Mouse (Mus musculus) kidney, embryonic 16.5 days (tissue): ENCODE results near the gene Gpr162. TPM values are rescaled to one million over a fixed set of nuclear protein-coding genes. Genes with fewer than 3 reads are reported as not detected.
A peak's percentile ranks its signal among the peaks of the same experiment; 100 is the strongest.

Source experiments
- ATAC-seq: fragments of 200-750 bp; cut with Nextera tagmentation; 2 replicates; pipeline ENCODE4 v1.8.0; 2017; ENCODE audit warnings: moderate TSS enrichment; ENCODE audit not compliant: low FRiP score, low TSS enrichment
- H3K27ac ChIP-seq: fragments of 300-500 bp; sonication (generic); 2 replicates; pipeline ENCODE4 v1.5.1; 2014; ENCODE audit warnings: low read length
- H3K27me3 ChIP-seq: fragments of 300-500 bp; sonication (generic); 2 replicates; pipeline ENCODE4 v1.6.1; 2014; ENCODE audit warnings: low read length, control low read depth, mixed read lengths; ENCODE audit not compliant: insufficient read depth
- H3K36me3 ChIP-seq: fragments of 300-500 bp; sonication (generic); 2 replicates; pipeline ENCODE4 v1.6.1; 2014; ENCODE audit warnings: low read length, control low read depth, mixed read lengths; ENCODE audit not compliant: insufficient read depth
- H3K4me1 ChIP-seq: fragments of 300-500 bp; sonication (generic); 2 replicates; pipeline ENCODE4 v1.6.1; 2014; ENCODE audit warnings: low read length, control low read depth, mixed read lengths; ENCODE audit not compliant: insufficient read depth
- H3K4me2 ChIP-seq: fragments of 300-500 bp; sonication (generic); replicated peaks from 2 replicates; pipeline ENCODE4 v1.6.1; 2014; ENCODE audit warnings: low read depth, low read length
- H3K4me3 ChIP-seq: fragments of 300-500 bp; sonication (generic); 2 replicates; pipeline ENCODE4 v1.5.1; 2014; ENCODE audit warnings: mild to moderate bottlenecking, low read length
- H3K9ac ChIP-seq: fragments of 300-500 bp; sonication (generic); replicated peaks from 2 replicates; pipeline ENCODE4 v1.6.1; 2014; ENCODE audit warnings: low read length
- H3K9me3 ChIP-seq: fragments of 300-500 bp; sonication (generic); 2 replicates; pipeline ENCODE4 v1.6.1; 2016; ENCODE audit warnings: low read length, control low read depth
- WGBS: fragments of 180-500 bp; shearing (Covaris S2); extraction: QIAGEN DNeasy Blood & Tissue Kit; methylation state at CpG from one replicate; pipeline ENCODE4 v1.1.7; 2014; 5-methylcytosine and 5-hydroxymethylcytosine counted together
- polyA plus RNA-seq: library from polyadenylated mRNA; unstranded; fragments of >200 nt; fragmentation: Nextera tagmentation; extraction: Ambion mirVana; gene quantifications from 2 replicates; pipeline ENCODE4 v1.2.1, GENCODE M21; 2015

The Gpr162 gene
- polyA plus RNA-seq, 1 experiment from 2014 or later, result 1.1 TPM

DNA sequence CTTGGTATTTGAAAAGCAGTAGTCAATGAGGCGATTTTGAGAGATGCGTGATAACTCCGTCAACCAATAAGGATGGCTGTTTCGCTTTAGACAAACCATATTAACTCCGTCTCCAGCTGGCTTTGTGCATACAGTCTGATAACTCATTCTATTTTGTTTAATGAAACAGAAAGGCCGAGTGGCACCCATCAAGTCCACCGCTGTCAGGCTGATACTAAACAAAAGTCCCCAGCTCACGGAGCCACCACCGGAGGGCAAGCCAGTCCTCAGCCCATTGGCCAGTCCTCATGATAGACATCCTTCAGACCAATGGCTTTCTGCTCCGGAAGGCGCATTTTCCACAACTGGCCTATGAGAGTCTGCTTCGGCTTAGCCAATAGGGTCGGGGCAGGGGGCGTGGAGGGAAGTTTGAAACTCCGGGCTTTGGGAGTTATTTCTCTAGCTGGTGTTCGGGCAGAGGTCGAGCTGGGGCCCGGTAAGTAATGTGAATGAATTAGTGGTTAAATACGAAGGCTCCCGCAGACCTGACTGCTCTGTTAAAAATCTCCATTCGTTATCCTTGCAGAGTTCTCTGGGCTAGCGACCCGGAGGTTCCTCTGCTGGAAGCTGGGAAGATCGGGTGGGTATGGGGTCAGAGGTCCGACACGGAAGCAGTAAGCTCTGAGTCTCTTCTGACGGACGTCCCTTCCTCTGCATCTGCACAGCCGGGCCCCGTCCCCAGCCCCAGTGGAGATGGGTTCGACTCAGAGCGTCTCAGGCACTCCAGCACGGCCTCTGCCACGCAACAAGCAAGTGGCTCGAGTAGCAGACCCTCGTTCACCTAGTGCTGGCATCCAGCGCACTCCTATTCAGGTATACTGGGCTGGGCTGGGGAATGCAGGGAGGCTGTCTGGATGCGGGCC is 33.7 kb downstream of the Gpr162 start:
- WGBS, result under 1% methylated on average over 38 of the region's 38 CpGs
- H3K9me3 ChIP-seq, result no peaks in the 10 kb centered on the region
- no peaks in the 10 kb centered on the region for H3K27me3 ChIP-seq
- H3K9ac ChIP-seq, result peak overlapping the region; percentile 83
- peak overlapping the region; percentile 68 for H3K4me2 ChIP-seq
- peak; percentile 90 for ATAC-seq
- H3K27ac ChIP-seq, result peak overlapping the region; percentile 96
- H3K4me1 ChIP-seq, result peaks cover 22% of the 10 kb centered on the region
- H3K36me3 ChIP-seq, result peaks cover 26% of the 10 kb centered on the region
- H3K4me3 ChIP-seq, result peak overlapping the region; percentile 68

GRCm38 (mm10) chr6:124828868-124829798 is 34.6 kb downstream of the Gpr162 start, which contains the start of the genes Usp5 and Cdca3:
TSS of gene Usp5 (minus strand) at chr6:124829484.
TSS of gene Cdca3 (plus strand) at chr6:124829547.
- Histone ChIP-seq H3K4me1 (peaks cover 22% of the 10 kb centered on the region), H3K9ac (peak within 1 kb of the TSS; percentile 83), H3K4me3 (peak within 1 kb of the TSS; percentile 68), H3K27me3 (no peaks in the 10 kb centered on the region), H3K9me3 (no peaks in the 10 kb centered on the region), H3K36me3 (peaks cover 30% of the 10 kb centered on the region), H3K27ac (peak within 1 kb of the TSS; percentile 96), H3K4me2 (peak within 1 kb of the TSS; percentile 94)
- WGBS, result under 1% methylated on average over 55 of the region's 55 CpGs
- ATAC-seq, result peak; percentile 96

GRCm38 (mm10) chr6:124828101-124828592 is 35.6 kb downstream of the Gpr162 start:
- Histone ChIP-seq H3K4me1 (peaks cover 22% of the 10 kb centered on the region), H3K36me3 (peaks cover 37% of the 10 kb centered on the region), H3K4me3 (peak overlapping the region; percentile 68), H3K27ac (peak overlapping the region; percentile 65), H3K4me2 (peak overlapping the region; percentile 94), H3K27me3 (no peaks in the 10 kb centered on the region), H3K9ac (peak overlapping the region; percentile 76), H3K9me3 (no peaks in the 10 kb centered on the region)
- WGBS, result 14% methylated on average over 10 of the region's 10 CpGs
- no peak for ATAC-seq

GRCm38 (mm10) chr6:124822049-124822448 is 41.7 kb downstream of the Gpr162 start:
- ATAC-seq, result no peak
- no peaks in the 10 kb centered on the region for H3K9me3 ChIP-seq
- H3K4me1 ChIP-seq, result no peaks in the 10 kb centered on the region
- no peak overlapping the region for H3K4me3 ChIP-seq
- no peak overlapping the region for H3K4me2 ChIP-seq
- H3K27me3 ChIP-seq, result no peaks in the 10 kb centered on the region
- peaks cover 87% of the 10 kb centered on the region for H3K36me3 ChIP-seq
- 89% methylated on average over 4 of the region's 4 CpGs for WGBS
- H3K9ac ChIP-seq, result no peak overlapping the region
- H3K27ac ChIP-seq, result no peak overlapping the region

DNA sequence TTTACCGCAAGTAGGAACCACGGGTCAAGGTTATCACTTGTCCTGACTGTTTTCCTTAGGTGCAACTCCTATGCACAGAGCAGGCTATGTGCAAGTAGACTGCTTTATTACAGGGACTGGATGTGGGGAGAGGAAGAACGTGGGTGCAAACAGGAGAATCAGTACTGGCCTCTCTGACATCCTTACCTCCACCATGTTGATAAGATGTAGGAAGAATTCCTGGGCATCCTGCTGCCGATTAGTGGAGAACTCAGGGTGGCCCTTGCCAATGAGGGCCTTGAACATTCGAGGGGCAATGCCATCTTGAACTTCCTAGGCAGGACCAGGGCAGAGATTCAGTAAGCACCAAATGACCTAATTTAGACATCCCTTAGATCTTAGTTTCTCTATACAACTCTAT is 42.9 kb downstream of the Gpr162 start:
- ATAC-seq, result no peak
- no peak overlapping the region for H3K4me2 ChIP-seq
- no peak overlapping the region for H3K27ac ChIP-seq
- no peak overlapping the region for H3K9ac ChIP-seq
- H3K4me1 ChIP-seq, result no peaks in the 10 kb centered on the region
- H3K36me3 ChIP-seq, result peaks cover 93% of the 10 kb centered on the region
- no peaks in the 10 kb centered on the region for H3K9me3 ChIP-seq
- WGBS, result 92% methylated on average over 5 of the region's 5 CpGs
- H3K4me3 ChIP-seq, result no peak overlapping the region
- no peaks in the 10 kb centered on the region for H3K27me3 ChIP-seq

GRCm38 (mm10) chr6:124817971-124818370 is 45.8 kb downstream of the Gpr162 start:
- Histone ChIP-seq H3K4me2 (no peak overlapping the region), H3K27ac (no peak overlapping the region), H3K9ac (no peak overlapping the region), H3K4me1 (peaks cover 14% of the 10 kb centered on the region), H3K4me3 (no peak overlapping the region), H3K9me3 (no peaks in the 10 kb centered on the region), H3K27me3 (no peaks in the 10 kb centered on the region), H3K36me3 (peaks cover 71% of the 10 kb centered on the region)
- no peak for ATAC-seq
- 85% methylated on average over 8 of the region's 8 CpGs for WGBS

DNA sequence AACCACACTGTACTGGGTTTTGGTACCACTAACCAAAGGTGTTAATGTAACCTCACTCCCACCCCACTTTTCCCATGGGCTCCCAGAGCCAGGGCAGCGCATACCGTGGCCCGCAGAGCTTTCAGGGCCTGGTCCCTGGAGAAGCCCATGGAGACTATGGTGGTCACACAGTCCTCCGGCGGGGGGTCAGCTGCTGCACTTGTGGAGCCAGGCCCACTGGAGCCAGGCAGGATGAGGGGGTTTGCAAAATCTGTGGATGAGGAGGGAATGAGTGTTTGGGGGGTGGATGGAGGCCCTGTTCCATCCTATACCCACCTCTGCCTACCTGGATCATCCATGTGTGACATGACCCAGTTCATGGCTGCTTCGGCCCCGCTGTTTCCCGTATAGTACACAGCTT is 46.2 kb downstream of the Gpr162 start:
- no peaks in the 10 kb centered on the region for H3K9me3 ChIP-seq
- H3K4me2 ChIP-seq, result no peak overlapping the region
- H3K27me3 ChIP-seq, result no peaks in the 10 kb centered on the region
- no peak overlapping the region for H3K9ac ChIP-seq
- H3K4me1 ChIP-seq, result peaks cover 18% of the 10 kb centered on the region
- peaks cover 67% of the 10 kb centered on the region for H3K36me3 ChIP-seq
- no peak overlapping the region for H3K27ac ChIP-seq
- no peak overlapping the region for H3K4me3 ChIP-seq
- no peak for ATAC-seq
- WGBS, result 93% methylated on average over 8 of the region's 8 CpGs

GRCm38 (mm10) chr6:124817125-124817524 is 46.7 kb downstream of the Gpr162 start:
- Histone ChIP-seq H3K4me3 (no peak overlapping the region), H3K27ac (no peak overlapping the region), H3K36me3 (peaks cover 65% of the 10 kb centered on the region), H3K9ac (no peak overlapping the region), H3K4me1 (peaks cover 22% of the 10 kb centered on the region), H3K9me3 (no peaks in the 10 kb centered on the region), H3K4me2 (no peak overlapping the region), H3K27me3 (no peaks in the 10 kb centered on the region)
- no peak for ATAC-seq
- 93% methylated on average over 11 of the region's 11 CpGs for WGBS

GRCm38 (mm10) chr6:124816611-124817010 is 47.2 kb downstream of the Gpr162 start:
- 85% methylated on average over 4 of the region's 4 CpGs for WGBS
- Histone ChIP-seq H3K4me1 (peaks cover 27% of the 10 kb centered on the region), H3K4me2 (no peak overlapping the region), H3K9me3 (no peaks in the 10 kb centered on the region), H3K27ac (no peak overlapping the region), H3K27me3 (no peaks in the 10 kb centered on the region), H3K4me3 (no peak overlapping the region), H3K36me3 (peaks cover 65% of the 10 kb centered on the region), H3K9ac (no peak overlapping the region)
- ATAC-seq, result no peak
